Mouse (Mus musculus) liver, adult 2 months (tissue): Measurements from ENCODE around the gene Dbx1.

Experiments used
- CTCF ChIP-seq: fragments of 200-500 bp; IDR thresholded peaks from 2 replicates; pipeline ENCODE4 v1.5.1; 2011; ENCODE audit warnings: low read depth, low read length, control low read depth
- POLR2A ChIP-seq: fragments of 200-500 bp; IDR thresholded peaks from 2 replicates; pipeline ENCODE4 v1.6.1; 2011; ENCODE audit warnings: low read length, control low read depth; ENCODE audit not compliant: insufficient read depth; ENCODE audit errors: extremely low read depth

GRCm38 (mm10) chr7:49601191-49601975 lies 35.3 kb downstream of the Dbx1 start:
- TF ChIP-seq CTCF, result peak; percentile 85
- no peak for TF ChIP-seq POLR2A
